Mouse (Mus musculus): ENCODE data around the gene Hoxd13.

DNA sequence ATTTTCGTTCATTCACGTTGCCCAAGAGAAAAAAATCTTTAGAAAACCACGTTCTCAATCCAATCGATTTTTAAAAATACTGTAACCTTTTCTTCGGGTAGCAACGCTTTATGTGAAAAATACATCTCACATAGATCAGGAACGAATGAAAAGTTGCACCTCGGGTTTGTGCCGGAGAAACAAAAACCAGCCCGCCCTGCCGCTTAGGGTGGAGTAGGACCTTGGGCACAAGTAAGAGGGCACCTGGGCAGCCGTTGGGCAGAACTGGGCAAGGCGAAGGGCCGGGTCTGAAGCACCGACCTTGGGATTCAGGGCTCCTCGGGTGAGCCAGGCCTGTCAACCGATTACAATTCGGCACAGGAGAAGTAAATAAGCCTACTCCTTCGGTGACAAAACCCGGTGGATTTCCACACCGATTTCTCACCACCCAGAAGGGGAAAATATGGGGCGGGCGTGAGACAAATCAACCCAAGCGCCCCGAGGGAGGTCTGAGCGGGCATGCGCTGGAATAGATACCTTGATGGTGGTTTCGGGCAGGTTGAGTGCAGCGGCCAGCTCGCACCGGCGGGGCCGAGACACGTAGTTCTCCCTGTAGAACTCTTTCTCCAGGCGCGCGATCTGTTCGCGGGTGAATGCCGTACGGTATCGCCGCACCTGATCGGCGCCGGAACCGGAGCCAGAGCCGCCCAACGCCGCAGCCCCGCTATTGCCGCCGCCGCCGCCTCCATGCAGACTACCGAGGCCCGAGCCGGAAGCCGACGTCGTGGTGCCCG lies 10.7 kb upstream of the Hoxd13 start:
- no peak for TF ChIP-seq CTCF (IDR thresholded peaks at IDR 0.05; ENCODE audit: insufficient read depth, low read depth, low read length)
- no peak for TF ChIP-seq POLR2A (IDR thresholded peaks at IDR 0.05; ENCODE audit: insufficient read depth, low read depth, low read length)

Data from olfactory bulb, adult 2 months (tissue).